Mouse (Mus musculus) heart, postnatal 0 days (tissue): ENCODE results near the gene Psmg3.

Experiments used
- CTCF ChIP-seq: IDR thresholded peaks from 2 replicates; pipeline ENCODE4 v1.5.1; 2016; ENCODE audit warnings: antibody characterized with exemption, control low read depth, low read depth
- EP300 ChIP-seq: IDR thresholded peaks from 2 replicates; pipeline ENCODE4 v1.6.1; 2016; ENCODE audit warnings: antibody characterized with exemption, low read depth

DNA sequence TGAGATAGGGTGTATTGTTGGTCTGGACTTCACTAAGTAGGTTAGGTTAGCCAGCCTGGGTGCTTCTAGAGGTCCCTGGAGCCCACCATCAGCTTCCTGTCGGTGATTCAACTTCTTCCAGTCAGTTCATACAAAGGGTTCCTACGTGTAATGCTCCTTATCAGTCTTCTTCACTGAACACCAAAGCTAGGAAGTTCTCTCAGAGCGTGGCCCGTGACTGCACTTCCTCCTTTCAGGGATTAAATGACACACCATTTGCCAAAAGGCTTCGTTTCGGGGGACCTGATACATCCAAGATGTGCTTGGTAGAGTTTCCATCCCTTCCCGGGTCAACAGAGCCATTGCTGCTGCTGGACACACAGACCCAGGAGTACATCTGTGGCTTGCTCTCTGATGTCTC lies 5.4 kb upstream of the Psmg3 start:
- TF ChIP-seq CTCF (no peak), EP300 (no peak)
